Mouse (Mus musculus): ENCODE measurements around the gene Olfr1250. TPM values are rescaled to one million over a fixed set of nuclear protein-coding genes. Genes with fewer than 3 reads are reported as not detected.
"Not testable (repeated sequence)": the region's sequence is repeated elsewhere in the genome, so short reads cannot be mapped to it uniquely, and the experiment has no call there.

The Olfr1250 gene
- 0.10 TPM in 1 of 3 replicates, not detected in the others for total RNA-seq (2017)

DNA sequence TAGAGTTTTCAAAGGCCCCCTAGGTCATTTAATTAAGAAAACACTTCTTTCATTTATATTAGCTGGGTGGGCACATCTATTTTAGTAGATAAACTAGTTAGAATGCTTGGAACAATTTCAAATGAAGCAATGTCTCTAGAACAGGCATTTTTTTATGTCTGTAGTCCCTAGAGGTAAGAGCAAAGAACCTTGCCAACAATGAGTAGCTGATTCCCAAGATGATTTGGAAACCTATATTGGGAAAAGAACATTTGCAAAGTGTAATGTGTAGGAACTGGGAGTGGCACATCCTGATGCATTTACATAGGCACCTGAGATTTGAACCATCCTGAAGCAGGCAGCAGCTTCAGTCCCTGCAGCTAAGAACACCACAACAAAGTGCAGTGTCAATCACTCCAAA is at the start of gene Olfr1250:
Gene Olfr1250 (minus strand): TSS at position 101 of the 400 bp plus-strand sequence.
- ATAC-seq (replicated peaks; ENCODE audit: insufficient number of reproducible peaks, low FRiP score, low TSS enrichment, poor library complexity, severe bottlenecking) = no peak

DNA sequence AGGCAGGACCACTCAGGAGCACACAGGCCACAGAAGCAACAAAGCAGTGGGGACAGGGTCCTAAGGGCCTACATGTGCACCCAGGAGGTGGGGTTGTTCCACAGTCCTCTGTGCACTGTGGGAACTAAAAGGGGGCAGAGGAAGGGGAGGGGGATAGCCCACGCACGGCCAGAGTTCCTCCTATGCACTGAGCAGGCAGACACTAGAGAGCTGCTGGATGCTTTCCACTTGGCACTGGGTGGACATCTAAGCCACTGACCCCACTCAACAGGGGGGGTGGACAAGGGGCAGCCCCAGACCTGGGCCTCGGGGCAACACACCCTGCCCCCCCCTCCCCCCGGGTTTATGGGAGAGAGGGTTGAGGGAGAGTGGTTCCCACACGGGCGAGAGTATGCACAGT is 30.7 kb upstream of the Olfr1250 start:
- ATAC-seq (replicated peaks; ENCODE audit: insufficient number of reproducible peaks, low FRiP score, low TSS enrichment, poor library complexity, severe bottlenecking) = no peak

DNA sequence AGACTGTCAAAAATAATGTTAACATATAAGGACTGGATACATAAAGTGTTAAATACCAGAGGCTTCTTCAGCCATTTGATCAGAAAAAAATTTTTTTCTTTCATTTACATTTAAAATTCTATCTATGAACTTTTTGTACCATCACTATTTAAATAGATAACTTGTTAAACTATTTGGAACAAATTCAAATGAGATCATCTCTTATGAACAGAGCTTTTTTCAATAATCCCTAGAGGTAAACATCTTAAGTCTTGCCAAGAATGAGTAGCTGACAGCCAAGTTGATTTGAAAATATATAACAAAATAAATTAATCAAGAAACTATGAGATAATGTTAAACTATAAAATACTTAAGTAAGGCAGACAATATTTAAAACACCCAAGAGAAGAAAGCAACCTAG is 10.6 kb upstream of the Olfr1250 start, which contains the start of gene Olfr1251:
Gene Olfr1251 (minus strand): TSS at position 101 of the 400 bp plus-strand sequence.
- no peak for ATAC-seq (replicated peaks; ENCODE audit: insufficient number of reproducible peaks, low FRiP score, low TSS enrichment, poor library complexity, severe bottlenecking)

- ATAC-seq (replicated peaks; ENCODE audit: insufficient number of reproducible peaks, low FRiP score, low TSS enrichment, poor library complexity, severe bottlenecking) = no peak
These were observed 26.4 kb downstream of the Olfr1250 start, which contains the start of gene Olfr1249 for GRCm38 (mm10) chr2:89634883-89635282. Olfr1249 (minus strand) TSS chr2:89634983.

- not testable (repeated sequence) for ATAC-seq (replicated peaks; ENCODE audit: insufficient number of reproducible peaks, low FRiP score, low TSS enrichment, poor library complexity, severe bottlenecking)
These were observed 43.1 kb downstream of the Olfr1250 start, which contains the start of gene Olfr1248 for GRCm38 (mm10) chr2:89618145-89618544. Olfr1248 (minus strand) TSS chr2:89618245.

- ATAC-seq (replicated peaks; ENCODE audit: insufficient number of reproducible peaks, low FRiP score, low TSS enrichment, poor library complexity, severe bottlenecking) = no peak
These were observed 47.2 kb downstream of the Olfr1250 start, which contains the start of gene Olfr1247 for GRCm38 (mm10) chr2:89614030-89614429. Olfr1247 (minus strand) TSS chr2:89614130.

Other genes with a start within 250 kb of the Olfr1250 start
- gene Olfr1239, start 241.1 kb downstream of the Olfr1250 start, total RNA-seq (2017) = not detected in 3 replicates
- gene Olfr1240, start 218.5 kb downstream of the Olfr1250 start, total RNA-seq (2017) = not detected in 3 replicates
- not detected in 3 replicates for gene Olfr1241, start 174.3 kb downstream of the Olfr1250 start, total RNA-seq (2017)
- not detected in 3 replicates for gene Olfr1242, start 163.1 kb downstream of the Olfr1250 start, total RNA-seq (2017)
- not detected in 3 replicates for gene Olfr1243, start 130.0 kb downstream of the Olfr1250 start, total RNA-seq (2017)
- gene Olfr1245, start 83.0 kb downstream of the Olfr1250 start, total RNA-seq (2017) = not detected in 3 replicates
- 0.10 TPM in 2 of 3 replicates, not detected in the other for gene Olfr1246, start 68.3 kb downstream of the Olfr1250 start, total RNA-seq (2017)
- gene Olfr1247, start 47.3 kb downstream of the Olfr1250 start, total RNA-seq (2017) = 0.32 TPM in 1 of 3 replicates, not detected in the others
- gene Olfr1248, start 43.2 kb downstream of the Olfr1250 start, total RNA-seq (2017) = not detected in 3 replicates
- not detected in 3 replicates for gene Olfr1249, start 26.5 kb downstream of the Olfr1250 start, total RNA-seq (2017)
- gene Olfr1251, start 10.5 kb upstream of the Olfr1250 start, total RNA-seq (2017) = not detected in 3 replicates
- gene Olfr1252, start 63.5 kb upstream of the Olfr1250 start, total RNA-seq (2017) = not detected in 3 replicates
- gene Olfr1253, start 95.6 kb upstream of the Olfr1250 start, total RNA-seq (2017) = not detected in 3 replicates
- not detected in 3 replicates for gene Olfr1254, start 132.2 kb upstream of the Olfr1250 start, total RNA-seq (2017)
- not detected in 3 replicates for gene Olfr1255, start 150.6 kb upstream of the Olfr1250 start, total RNA-seq (2017)
- not detected in 3 replicates for gene Olfr1256, start 180.1 kb upstream of the Olfr1250 start, total RNA-seq (2017)
- gene Olfr48, start 186.7 kb upstream of the Olfr1250 start, total RNA-seq (2017) = not detected in 3 replicates
- gene Olfr1257, start 217.0 kb upstream of the Olfr1250 start, total RNA-seq (2017) = not detected in 3 replicates

Data from monocyte, adult 5-6 weeks (primary cell).